Mouse (Mus musculus): Measurements from ENCODE around the gene Ankrd54.

Ankrd54 gene

GRCm38 (mm10) chr15:79062376-79063159 is at the start of gene Ankrd54:
Gene Ankrd54 (minus strand): TSS chr15:79062893.
- DNase-seq (ENCODE audit: low spot score in 2 of 2), result peak; percentile 97 to 98

GRCm38 (mm10) chr15:79111774-79112173 is 49.1 kb upstream of the Ankrd54 start:
- DNase-seq (ENCODE audit: low spot score in 2 of 2), result no peak

- DNase-seq (ENCODE audit: low spot score in 2 of 2), result no peak
Observed at GRCm38 (mm10) chr15:79110528-79110927, 47.8 kb upstream of the Ankrd54 start.

GRCm38 (mm10) chr15:79110031-79110430 is 47.3 kb upstream of the Ankrd54 start:
- DNase-seq (ENCODE audit: low spot score in 2 of 2), result no peak

- peak in 1 of 2 experiments; percentile 22 for DNase-seq (ENCODE audit: low spot score in 2 of 2)
Observed at GRCm38 (mm10) chr15:79109321-79109934, 46.7 kb upstream of the Ankrd54 start.

- peak; percentile 65 to 78 for DNase-seq (ENCODE audit: low spot score in 2 of 2)
Observed at GRCm38 (mm10) chr15:79108421-79109320, 46.0 kb upstream of the Ankrd54 start, which contains the start of gene Micall1. Gene Micall1 (plus strand): TSS chr15:79108898.

- DNase-seq (ENCODE audit: low spot score in 2 of 2), result no peak
Observed at GRCm38 (mm10) chr15:79107966-79108365, 45.3 kb upstream of the Ankrd54 start.

- no peak for DNase-seq (ENCODE audit: low spot score in 2 of 2)
Observed at GRCm38 (mm10) chr15:79105804-79106203, 43.1 kb upstream of the Ankrd54 start.

- DNase-seq (ENCODE audit: low spot score in 2 of 2), result no peak
Observed at GRCm38 (mm10) chr15:79103264-79103663, 40.6 kb upstream of the Ankrd54 start.

GRCm38 (mm10) chr15:79101531-79101930 is 38.8 kb upstream of the Ankrd54 start:
- DNase-seq (ENCODE audit: low spot score in 2 of 2), result no peak

GRCm38 (mm10) chr15:79100391-79100790 is 37.7 kb upstream of the Ankrd54 start:
- DNase-seq (ENCODE audit: low spot score in 2 of 2), result no peak

- no peak for DNase-seq (ENCODE audit: low spot score in 2 of 2)
Observed at GRCm38 (mm10) chr15:79099456-79099855, 36.8 kb upstream of the Ankrd54 start.

GRCm38 (mm10) chr15:79098868-79099267 is 36.2 kb upstream of the Ankrd54 start:
- no peak for DNase-seq (ENCODE audit: low spot score in 2 of 2)

GRCm38 (mm10) chr15:79098220-79098619 is 35.5 kb upstream of the Ankrd54 start:
- DNase-seq (ENCODE audit: low spot score in 2 of 2), result no peak

- no peak for DNase-seq (ENCODE audit: low spot score in 2 of 2)
Observed at GRCm38 (mm10) chr15:79097611-79098025, 34.9 kb upstream of the Ankrd54 start.

GRCm38 (mm10) chr15:79097135-79097534 is 34.4 kb upstream of the Ankrd54 start:
- DNase-seq (ENCODE audit: low spot score in 2 of 2), result no peak

GRCm38 (mm10) chr15:79096556-79096955 is 33.9 kb upstream of the Ankrd54 start:
- DNase-seq (ENCODE audit: low spot score in 2 of 2), result no peak

GRCm38 (mm10) chr15:79095483-79095882 is 32.8 kb upstream of the Ankrd54 start:
- DNase-seq (ENCODE audit: low spot score in 2 of 2), result no peak

- DNase-seq (ENCODE audit: low spot score in 2 of 2), result no peak
Observed at GRCm38 (mm10) chr15:79093083-79093839, 30.6 kb upstream of the Ankrd54 start.

GRCm38 (mm10) chr15:79092284-79092683 is 29.6 kb upstream of the Ankrd54 start:
- DNase-seq (ENCODE audit: low spot score in 2 of 2), result no peak

- DNase-seq (ENCODE audit: low spot score in 2 of 2), result no peak
Observed at GRCm38 (mm10) chr15:79079567-79079966, 16.9 kb upstream of the Ankrd54 start.

Measured in spleen, postnatal 36 days (tissue).